Mouse (Mus musculus) heart, postnatal 0 days (tissue): Measurements from ENCODE around the gene Sp6. TPM values are rescaled to one million over a fixed set of nuclear protein-coding genes. Genes with fewer than 3 reads are reported as not detected.

ENCODE experiments used
- ATAC-seq: fragments of 200-750 bp; cut with Nextera tagmentation; 2 replicates; pipeline ENCODE4 v1.8.0; 2017; ENCODE audit warnings: low read depth, moderate number of reproducible peaks, moderate library complexity; ENCODE audit not compliant: insufficient read depth
- DNase-seq: peaks from one replicate; pipeline ENCODE4 v3.0.0-alpha.2; 2016; ENCODE audit warnings: low spot score
- H3K27ac ChIP-seq: fragments of 300-500 bp; sonication (generic); 2 replicates; pipeline ENCODE4 v1.5.1; 2014; ENCODE audit warnings: low read depth, mild to moderate bottlenecking
- H3K27me3 ChIP-seq: fragments of 300-500 bp; sonication (generic); 2 replicates; pipeline ENCODE4 v1.6.1; 2014; ENCODE audit warnings: low read length, mixed read lengths; ENCODE audit not compliant: control insufficient read depth, insufficient read depth
- H3K36me3 ChIP-seq: fragments of 300-500 bp; sonication (generic); replicated peaks from 2 replicates; pipeline ENCODE4 v1.6.1; 2014; ENCODE audit warnings: low read length, mixed read lengths; ENCODE audit not compliant: control insufficient read depth, insufficient read depth
- H3K4me1 ChIP-seq: fragments of 300-500 bp; sonication (generic); 2 replicates; pipeline ENCODE4 v1.6.1; 2014; ENCODE audit warnings: antibody characterized with exemption; ENCODE audit not compliant: control insufficient read depth, insufficient read depth
- H3K4me2 ChIP-seq: fragments of 300-500 bp; sonication (generic); 2 replicates; pipeline ENCODE4 v1.6.1; 2014; ENCODE audit warnings: low read depth, mild to moderate bottlenecking, low read length, moderate library complexity
- H3K4me3 ChIP-seq: fragments of 300-500 bp; sonication (generic); 2 replicates; pipeline ENCODE4 v1.5.1; 2014; ENCODE audit warnings: low read depth, low read length
- H3K9ac ChIP-seq: fragments of 300-500 bp; sonication (generic); replicated peaks from 2 replicates; pipeline ENCODE4 v1.6.1; 2014; ENCODE audit warnings: low read depth, low read length, mixed read lengths
- H3K9me3 ChIP-seq: fragments of 300-500 bp; sonication (generic); replicated peaks from 2 replicates; pipeline ENCODE4 v1.6.1; 2016; ENCODE audit warnings: low read length; ENCODE audit not compliant: control insufficient read depth
- CTCF ChIP-seq: IDR thresholded peaks from 2 replicates; pipeline ENCODE4 v1.5.1; 2016; ENCODE audit warnings: antibody characterized with exemption, control low read depth, low read depth
- EP300 ChIP-seq: IDR thresholded peaks from 2 replicates; pipeline ENCODE4 v1.6.1; 2016; ENCODE audit warnings: antibody characterized with exemption, low read depth
- WGBS: fragments of 180-500 bp; shearing (Covaris S2); extraction: QIAGEN DNeasy Blood & Tissue Kit; methylation state at CpG from one replicate; pipeline ENCODE4 v1.1.7; 2014; 5-methylcytosine and 5-hydroxymethylcytosine counted together
- polyA plus RNA-seq: library from polyadenylated mRNA; unstranded; fragments of >200 nt; fragmentation: Nextera tagmentation; extraction: Ambion mirVana; gene quantifications from 2 replicates; pipeline ENCODE4 v1.2.1, GENCODE M21; 2015
- total RNA-seq: library from RNA; depleted of rRNA; stranded (reverse); fragments of >200 nt; gene quantifications from 2 replicates; pipeline ENCODE4 v1.2.3, GENCODE M21; 2014; ENCODE audit warnings: low replicate concordance

Sp6 gene
- total and polyA plus RNA-seq, 2 experiments from 2014 or later: 0.04 TPM; not detected in 1

GRCm38 (mm10) chr11:97063921-97064295, 50.7 kb downstream of the Sp6 start:
- 84% methylated on average over 3 of the region's 3 CpGs for WGBS
- H3K27me3 ChIP-seq: no peaks in the 10 kb centered on the region
- no peaks in the 10 kb centered on the region for H3K4me1 ChIP-seq
- H3K9ac ChIP-seq: no peak overlapping the region
- H3K27ac ChIP-seq: 0 out of 2 replicates have a peak overlapping the region, but pooled peaks have one; percentile 8
- H3K36me3 ChIP-seq: peaks cover 55% of the 10 kb centered on the region
- TF ChIP-seq EP300 (no peak), CTCF (no peak)
- H3K9me3 ChIP-seq: no peaks in the 10 kb centered on the region
- H3K4me3 ChIP-seq: no peak overlapping the region
- no peak overlapping the region for H3K4me2 ChIP-seq
- DNase-seq: no peak
- ATAC-seq: no peak

GRCm38 (mm10) chr11:97065538-97066295, 52.5 kb downstream of the Sp6 start:
- no peak for ATAC-seq
- Histone ChIP-seq H3K9me3 (no peaks in the 10 kb centered on the region), H3K4me1 (no peaks in the 10 kb centered on the region), H3K27ac (no peak overlapping the region), H3K36me3 (peaks cover 38% of the 10 kb centered on the region), H3K9ac (no peak overlapping the region), H3K27me3 (no peaks in the 10 kb centered on the region), H3K4me2 (no peak overlapping the region), H3K4me3 (no peak overlapping the region)
- 71% methylated on average over 12 of the region's 12 CpGs for WGBS
- TF ChIP-seq CTCF (no peak), EP300 (no peak)
- DNase-seq: no peak

GRCm38 (mm10) chr11:97066656-97067360, 53.6 kb downstream of the Sp6 start:
- no peaks in the 10 kb centered on the region for H3K27me3 ChIP-seq
- H3K4me2 ChIP-seq: no peak overlapping the region
- no peaks in the 10 kb centered on the region for H3K4me1 ChIP-seq
- ATAC-seq: no peak
- 60% methylated on average over 22 of the region's 22 CpGs for WGBS
- H3K27ac ChIP-seq: no peak overlapping the region
- TF ChIP-seq CTCF (no peak), EP300 (no peak)
- no peak overlapping the region for H3K9ac ChIP-seq
- no peak for DNase-seq
- peaks cover 28% of the 10 kb centered on the region for H3K36me3 ChIP-seq
- H3K9me3 ChIP-seq: no peaks in the 10 kb centered on the region
- no peak overlapping the region for H3K4me3 ChIP-seq

GRCm38 (mm10) chr11:97069333-97069732, 56.1 kb downstream of the Sp6 start:
- H3K4me1 ChIP-seq: no peaks in the 10 kb centered on the region
- DNase-seq (no peak), ATAC-seq (no peak)
- H3K9ac ChIP-seq: no peak overlapping the region
- TF ChIP-seq EP300 (no peak), CTCF (no peak)
- H3K36me3 ChIP-seq: peaks cover 20% of the 10 kb centered on the region
- H3K27me3 ChIP-seq: no peaks in the 10 kb centered on the region
- no peak overlapping the region for H3K27ac ChIP-seq
- 68% methylated on average over 1 of the region's 1 CpGs for WGBS
- H3K4me3 ChIP-seq: no peak overlapping the region
- no peak overlapping the region for H3K4me2 ChIP-seq
- no peaks in the 10 kb centered on the region for H3K9me3 ChIP-seq

GRCm38 (mm10) chr11:97069770-97070169, 56.6 kb downstream of the Sp6 start:
- Histone ChIP-seq H3K27me3 (no peaks in the 10 kb centered on the region), H3K4me1 (no peaks in the 10 kb centered on the region), H3K9me3 (no peaks in the 10 kb centered on the region), H3K4me3 (no peak overlapping the region), H3K9ac (no peak overlapping the region), H3K4me2 (no peak overlapping the region), H3K27ac (no peak overlapping the region), H3K36me3 (peaks cover 19% of the 10 kb centered on the region)
- ATAC-seq: no peak
- WGBS: 86% methylated on average over 2 of the region's 2 CpGs
- no peak for DNase-seq
- TF ChIP-seq CTCF (no peak), EP300 (no peak)
